Mouse (Mus musculus) C2C12 (cell line): ENCODE results near the gene Ipo11. TPM values are rescaled to one million over a fixed set of nuclear protein-coding genes. Genes with fewer than 3 reads are reported as not detected.
"Not testable (repeated sequence)": the region's sequence is repeated elsewhere in the genome, so short reads cannot be mapped to it uniquely, and the experiment has no call there.

Experiments
- H3K27me3 ChIP-seq: one replicate; pipeline ENCODE4 v1.6.1; 2011; ENCODE audit not compliant: control insufficient read depth, insufficient read depth, insufficient read length
- H3K36me3 ChIP-seq: one replicate; pipeline ENCODE4 v1.6.1; 2011; ENCODE audit not compliant: control insufficient read depth, insufficient read depth
- H3K4me3 ChIP-seq: one replicate; pipeline ENCODE4 v1.5.1; 2011; ENCODE audit warnings: mild to moderate bottlenecking, control low read depth; ENCODE audit not compliant: poor library complexity, insufficient read depth, severe bottlenecking
- H3K79me2 ChIP-seq: one replicate; pipeline ENCODE4 v1.6.1; 2011; ENCODE audit not compliant: control insufficient read depth, insufficient read depth
- H3K79me3 ChIP-seq: one replicate; pipeline ENCODE4 v1.6.1; 2011; ENCODE audit warnings: low read depth, control low read depth
- H3ac ChIP-seq: one replicate; pipeline ENCODE3; 2011; ENCODE audit warnings: low read depth; ENCODE audit not compliant: control insufficient read depth, insufficient read length
- CEBPB ChIP-seq: IDR thresholded peaks from one replicate; pipeline ENCODE4 v1.6.1; 2011; ENCODE audit warnings: low read depth, mild to moderate bottlenecking, control low read depth, moderate library complexity
- CTCF ChIP-seq: IDR thresholded peaks from one replicate; pipeline ENCODE4 v1.5.1; 2011; ENCODE audit not compliant: control insufficient read depth, insufficient read depth, insufficient read length
- FOSL1 ChIP-seq: IDR thresholded peaks from one replicate; pipeline ENCODE4 v1.8.0; 2011; ENCODE audit warnings: mild to moderate bottlenecking, low read length; ENCODE audit not compliant: poor library complexity, insufficient read depth, severe bottlenecking
- MAX ChIP-seq: IDR thresholded peaks from one replicate; pipeline ENCODE4 v1.6.1; 2011; ENCODE audit warnings: mild to moderate bottlenecking, control low read depth
- MYOD1 ChIP-seq: IDR thresholded peaks from one replicate; pipeline ENCODE4 v1.6.1; 2011; ENCODE audit warnings: low read depth; ENCODE audit not compliant: control insufficient read depth, insufficient read length
- MYOG ChIP-seq: IDR thresholded peaks from one replicate; pipeline ENCODE4 v1.6.1; 2011; ENCODE audit not compliant: control insufficient read depth, insufficient read length; ENCODE audit errors: extremely low read depth
- USF1 ChIP-seq: IDR thresholded peaks from one replicate; pipeline ENCODE4 v1.6.1; 2011; ENCODE audit warnings: low read depth, mild to moderate bottlenecking, control low read depth, moderate library complexity
- polyA plus RNA-seq: library from polyadenylated mRNA; unstranded; fragments of >200 nt; fragmentation: generic; extraction: Trizol; gene quantifications from one replicate; pipeline ENCODE4 v1.2.1, GENCODE M21; 2012; ENCODE audit warnings: missing spikeins

The Ipo11 gene
- polyA plus RNA-seq, 1 experiment = 14.3 TPM

DNA sequence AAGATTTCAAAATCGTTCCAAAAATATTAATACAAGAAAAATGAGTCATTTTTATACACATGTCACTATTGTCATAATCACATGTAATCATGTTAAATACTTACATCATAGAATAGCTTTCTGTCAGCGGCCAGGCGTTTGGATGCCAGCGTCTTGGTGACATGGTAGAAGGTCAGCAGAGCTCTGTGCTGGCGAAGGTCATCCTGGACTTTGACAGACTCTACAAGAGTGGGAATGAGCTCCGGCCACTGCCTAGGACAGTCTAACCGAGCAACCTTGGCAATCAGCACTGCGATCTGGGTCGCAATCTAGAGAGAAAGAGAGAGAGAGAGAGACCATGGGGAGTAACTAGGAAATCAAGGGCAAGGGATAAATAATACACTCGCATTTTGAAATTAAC lies 26.7 kb downstream of the Ipo11 start:
- Histone ChIP-seq H3K27me3 (no peaks in the 10 kb centered on the region), H3K79me3 (peaks cover 10% of the 10 kb centered on the region), H3K79me2 (peaks cover 26% of the 10 kb centered on the region), H3K4me3 (no peak overlapping the region), H3K36me3 (peaks cover 42% of the 10 kb centered on the region), H3ac (no peak overlapping the region)
- TF ChIP-seq CEBPB = no peak
- no peak for TF ChIP-seq FOSL1
- no peak for TF ChIP-seq USF1
- TF ChIP-seq MYOG = no peak
- TF ChIP-seq CTCF = no peak
- TF ChIP-seq MAX = no peak
- no peak for TF ChIP-seq MYOD1

DNA sequence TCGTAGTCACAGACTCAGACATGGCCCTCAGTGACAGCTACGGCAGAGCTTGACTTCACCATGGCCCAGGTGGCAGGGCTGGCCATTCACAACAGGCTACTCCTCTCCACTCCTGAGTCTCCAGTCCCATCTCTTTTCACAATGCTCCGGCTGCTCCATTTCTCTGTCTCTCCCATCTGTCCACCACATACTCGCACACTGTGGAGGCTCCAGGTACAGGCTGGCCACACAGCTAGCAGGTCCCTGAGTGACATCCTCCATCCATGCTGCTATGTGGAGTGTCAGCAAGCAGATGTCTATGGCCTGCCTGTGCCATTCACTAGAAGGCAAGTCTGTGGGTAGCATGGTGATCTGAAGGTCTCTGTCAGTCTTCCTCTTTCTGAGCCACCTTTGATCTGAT lies 29.5 kb downstream of the Ipo11 start:
- Histone ChIP-seq H3K4me3 (no peak overlapping the region), H3ac (no peak overlapping the region), H3K79me3 (peaks cover 3% of the 10 kb centered on the region), H3K27me3 (no peaks in the 10 kb centered on the region), H3K79me2 (no peaks in the 10 kb centered on the region), H3K36me3 (peaks cover 42% of the 10 kb centered on the region)
- TF ChIP-seq MAX (no peak), FOSL1 (no peak), USF1 (no peak), MYOD1 (no peak)

- H3K27me3 ChIP-seq, H3K4me3 ChIP-seq, H3ac ChIP-seq, H3K79me3 ChIP-seq, H3K79me2 ChIP-seq: not testable (repeated sequence)
- H3K36me3 ChIP-seq = peaks cover 29% of the 10 kb centered on the region
Measured at GRCm38 (mm10) chr13:106905154-106905553, 31.6 kb downstream of the Ipo11 start.

- Histone ChIP-seq H3K27me3 (no peaks in the 10 kb centered on the region), H3K36me3 (peaks cover 29% of the 10 kb centered on the region), H3K4me3 (no peak overlapping the region), H3K79me2 (no peaks in the 10 kb centered on the region), H3K79me3 (peaks cover 3% of the 10 kb centered on the region), H3ac (no peak overlapping the region)
- TF ChIP-seq FOSL1 (no peak), MAX (no peak), USF1 (no peak), CEBPB (no peak), MYOG (no peak), MYOD1 (no peak), CTCF (no peak)
Measured at GRCm38 (mm10) chr13:106904637-106905036, 32.1 kb downstream of the Ipo11 start.

GRCm38 (mm10) chr13:106894284-106894683 lies 42.5 kb downstream of the Ipo11 start:
- TF ChIP-seq MAX (no peak), FOSL1 (no peak), MYOG (no peak), MYOD1 (no peak), CEBPB (no peak), CTCF (no peak)
- no peak overlapping the region for H3K4me3 ChIP-seq
- H3K79me3 ChIP-seq = no peaks in the 10 kb centered on the region
- H3K36me3 ChIP-seq = peaks cover 50% of the 10 kb centered on the region
- no peak overlapping the region for H3ac ChIP-seq
- no peaks in the 10 kb centered on the region for H3K79me2 ChIP-seq
- H3K27me3 ChIP-seq = no peaks in the 10 kb centered on the region

DNA sequence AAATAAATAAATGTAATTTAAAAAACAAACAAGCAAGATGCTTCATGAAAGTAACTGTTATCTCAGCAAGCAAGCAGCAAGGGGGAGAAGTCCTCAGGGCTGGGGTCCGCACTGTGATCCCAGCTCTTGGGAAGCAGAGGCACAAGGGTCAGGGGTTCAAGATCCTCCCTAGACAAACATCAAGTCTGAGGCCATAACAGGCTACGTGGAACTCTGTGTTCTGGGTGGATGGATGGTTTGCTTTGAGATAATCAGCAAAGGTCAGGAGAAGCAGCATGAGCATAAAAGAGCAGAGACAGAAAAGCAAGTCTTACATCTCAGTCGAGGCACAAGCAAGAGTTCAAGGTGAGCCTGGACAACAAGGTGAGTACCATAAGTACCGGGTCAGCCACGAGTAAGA lies 43.1 kb downstream of the Ipo11 start:
- Histone ChIP-seq H3K27me3 (no peaks in the 10 kb centered on the region), H3K36me3 (peaks cover 48% of the 10 kb centered on the region), H3K79me2 (no peaks in the 10 kb centered on the region), H3K79me3 (no peaks in the 10 kb centered on the region), H3K4me3 (no peak overlapping the region), H3ac (no peak overlapping the region)
- TF ChIP-seq CEBPB (no peak), MYOG (no peak), MAX (no peak), USF1 (no peak), CTCF (no peak), FOSL1 (no peak), MYOD1 (no peak)

- TF ChIP-seq MAX = no peak
- no peak for TF ChIP-seq FOSL1
- no peak for TF ChIP-seq USF1
- TF ChIP-seq MYOD1 = no peak
- TF ChIP-seq CEBPB = no peak
- no peak for TF ChIP-seq CTCF
- no peak for TF ChIP-seq MYOG
Measured at GRCm38 (mm10) chr13:106893196-106893595, 43.6 kb downstream of the Ipo11 start.

More at GRCm38 (mm10) chr13:106893196-106893595, 43.6 kb downstream of the Ipo11 start:
- Histone ChIP-seq H3K4me3 (no peak overlapping the region), H3K79me3 (no peaks in the 10 kb centered on the region), H3K36me3 (peaks cover 47% of the 10 kb centered on the region), H3K27me3 (no peaks in the 10 kb centered on the region), H3ac (no peak overlapping the region), H3K79me2 (no peaks in the 10 kb centered on the region)
